Mouse (Mus musculus) spleen, adult 10 weeks (tissue): Measurements from ENCODE around the gene Msi1. TPM values are rescaled to one million over a fixed set of nuclear protein-coding genes. Genes with fewer than 3 reads are reported as not detected.

Experiments used
- polyA plus RNA-seq: library from polyadenylated mRNA; stranded (reverse); fragments of 350-450 nt; fragmentation: Illumina TruSeq; extraction: RNeasy Lipid Tissue Mini Kit (QIAGEN cat#74804); gene quantifications from one replicate; pipeline ENCODE4 v1.2.3, GENCODE M21; 2015; ENCODE audit warnings: low replicate concordance; ENCODE audit not compliant: insufficient read depth

The Msi1 gene
- 0.22 TPM for polyA plus RNA-seq

GRCm38 (mm10) chr5:115429359-115430186 is at the start of gene Msi1:
Msi1 (plus strand) TSS chr5:115429599.

GRCm38 (mm10) chr5:115465642-115466420 is 36.4 kb downstream of the Msi1 start, which contains the start of gene Pla2g1b:
Pla2g1b (plus strand) TSS chr5:115466262.

GRCm38 (mm10) chr5:115483947-115484920 is 54.8 kb downstream of the Msi1 start, which contains the start of gene Sirt4:
Sirt4 (minus strand) TSS chr5:115484725.

Other genes starting within 250 kb of the Msi1 start
- gene Cabp1, start 235.2 kb upstream of the Msi1 start, polyA plus RNA-seq = 2.0 TPM
- 72.3 TPM for gene Pop5, start 193.8 kb upstream of the Msi1 start, polyA plus RNA-seq
- gene Rnf10, start 156.7 kb upstream of the Msi1 start, polyA plus RNA-seq = 126 TPM
- 24.9 TPM for gene Coq5, start 149.9 kb upstream of the Msi1 start, polyA plus RNA-seq
- gene Dynll1, start 128.6 kb upstream of the Msi1 start, polyA plus RNA-seq = 507 TPM
- gene Srsf9, start 102.4 kb upstream of the Msi1 start, polyA plus RNA-seq = 58.6 TPM
- gene Gatc, start 88.4 kb upstream of the Msi1 start, polyA plus RNA-seq = 19.0 TPM
- 35.2 TPM for gene Triap1, start 88.4 kb upstream of the Msi1 start, polyA plus RNA-seq
- 153 TPM for gene Cox6a1, start 80.6 kb upstream of the Msi1 start, polyA plus RNA-seq
- gene Pla2g1b, start 36.7 kb downstream of the Msi1 start, polyA plus RNA-seq = 0.55 TPM
- 17.1 TPM for gene Sirt4, start 55.1 kb downstream of the Msi1 start, polyA plus RNA-seq
- gene Pxn, start 77.1 kb downstream of the Msi1 start, polyA plus RNA-seq = 42.2 TPM
- gene Rplp0, start 129.9 kb downstream of the Msi1 start, polyA plus RNA-seq = 925 TPM
- gene Gcn1l1, start 135.7 kb downstream of the Msi1 start, polyA plus RNA-seq = 13.0 TPM
- gene Rab35, start 202.3 kb downstream of the Msi1 start, polyA plus RNA-seq = 49.0 TPM